Mouse (Mus musculus) retina, adult 2 months (tissue): Measurements from ENCODE around the gene Sdf2.

Experiments used
- DNase-seq: peaks from one replicate; pipeline ENCODE4 v3.0.0-alpha.2; 2012; ENCODE audit warnings: low read depth, low spot score

Gene Sdf2

GRCm38 (mm10) chr11:78245627-78246317 is at the start of gene Sdf2, which contains the start of gene Supt6:
Sdf2 (plus strand) TSS chr11:78245746.
Supt6 (minus strand) TSS chr11:78245987.
- DNase-seq, result peak; percentile 86

GRCm38 (mm10) chr11:78202372-78202771 is 43.2 kb upstream of the Sdf2 start:
- DNase-seq, result no peak

GRCm38 (mm10) chr11:78204287-78204686 is 41.3 kb upstream of the Sdf2 start:
- no peak for DNase-seq

- DNase-seq, result no peak
Observed at GRCm38 (mm10) chr11:78205361-78206206, 40.0 kb upstream of the Sdf2 start.

GRCm38 (mm10) chr11:78207190-78207589 is 38.4 kb upstream of the Sdf2 start:
- DNase-seq, result no peak

GRCm38 (mm10) chr11:78209886-78210285 is 35.7 kb upstream of the Sdf2 start:
- DNase-seq, result no peak

- no peak for DNase-seq
Observed at GRCm38 (mm10) chr11:78210615-78211014, 34.9 kb upstream of the Sdf2 start.

GRCm38 (mm10) chr11:78211513-78211912 is 34.0 kb upstream of the Sdf2 start:
- no peak for DNase-seq

- DNase-seq, result no peak
Observed at GRCm38 (mm10) chr11:78213086-78213817, 32.3 kb upstream of the Sdf2 start.

GRCm38 (mm10) chr11:78215709-78216317 is 29.7 kb upstream of the Sdf2 start:
- DNase-seq, result no peak

GRCm38 (mm10) chr11:78223586-78223985 is 22.0 kb upstream of the Sdf2 start:
- DNase-seq, result no peak

- no peak for DNase-seq
Observed at GRCm38 (mm10) chr11:78231518-78231917, 14.0 kb upstream of the Sdf2 start.

GRCm38 (mm10) chr11:78240193-78240857 is 5.2 kb upstream of the Sdf2 start:
- no peak for DNase-seq

GRCm38 (mm10) chr11:78245261-78245626 is 302 bp upstream of the Sdf2 start:
- no peak for DNase-seq

- no peak for DNase-seq
Observed at GRCm38 (mm10) chr11:78246318-78247011, 919 bp downstream of the Sdf2 start.

- no peak for DNase-seq
Observed at GRCm38 (mm10) chr11:78247012-78247348, 1.4 kb downstream of the Sdf2 start.

- no peak for DNase-seq
Observed at GRCm38 (mm10) chr11:78247727-78248140, 2.2 kb downstream of the Sdf2 start.

GRCm38 (mm10) chr11:78256618-78257017 is 11.1 kb downstream of the Sdf2 start:
- no peak for DNase-seq

- no peak for DNase-seq
Observed at GRCm38 (mm10) chr11:78260489-78261258, 15.1 kb downstream of the Sdf2 start.
